ENCODE assay signal across 18 mouse cellular contexts in genomic region chr14:61457468-61457867, GRCm38 (mm10).
"Had no signal": no experiment of that assay in that cellular context is flagged by ENCODE, and none has a peak within 500 bp of the region (broad histone marks: within the 10 kb centered on the region; RNA-seq: fewer than 3 reads in every experiment).

No protein-coding gene starts in this region.

- H3K9me3 ChIP-seq: stomach, embryonic 15.5 days had no signal

- ATAC-seq: intestine, embryonic 16.5 days; liver, postnatal 0 days had no signal

- DNase-seq: kidney, adult 18-20 months; kidney, postnatal 10 days; kidney, postnatal 36 days; layer of hippocampus, postnatal 36 days; liver, postnatal 0 days; lung, postnatal 14 days; lung, postnatal 4 days; midbrain, embryonic 14.5 days; right cerebral cortex, postnatal 25 days; spleen, adult 18-20 months; thymus, adult 2 months; thymus, postnatal 14 days; thymus, postnatal 4 days had no signal

- H3K4me1 ChIP-seq: stomach, embryonic 15.5 days had no signal

- H3K36me3 ChIP-seq: stomach, embryonic 15.5 days had no signal

- H3K4me2 ChIP-seq: midbrain, embryonic 11.5 days; stomach, embryonic 15.5 days had no signal

- H3K9ac ChIP-seq: liver, embryonic 14.5 days; liver, postnatal 0 days; stomach, embryonic 15.5 days had no signal

- H3K27ac ChIP-seq: left cerebral cortex, adult 2 months; liver, embryonic 14.5 days; stomach, embryonic 15.5 days had no signal

- H3K27me3 ChIP-seq: stomach, embryonic 15.5 days had no signal

- H3K4me3 ChIP-seq: left cerebral cortex, adult 2 months; stomach, embryonic 15.5 days had no signal
